In the genomic region with DNA sequence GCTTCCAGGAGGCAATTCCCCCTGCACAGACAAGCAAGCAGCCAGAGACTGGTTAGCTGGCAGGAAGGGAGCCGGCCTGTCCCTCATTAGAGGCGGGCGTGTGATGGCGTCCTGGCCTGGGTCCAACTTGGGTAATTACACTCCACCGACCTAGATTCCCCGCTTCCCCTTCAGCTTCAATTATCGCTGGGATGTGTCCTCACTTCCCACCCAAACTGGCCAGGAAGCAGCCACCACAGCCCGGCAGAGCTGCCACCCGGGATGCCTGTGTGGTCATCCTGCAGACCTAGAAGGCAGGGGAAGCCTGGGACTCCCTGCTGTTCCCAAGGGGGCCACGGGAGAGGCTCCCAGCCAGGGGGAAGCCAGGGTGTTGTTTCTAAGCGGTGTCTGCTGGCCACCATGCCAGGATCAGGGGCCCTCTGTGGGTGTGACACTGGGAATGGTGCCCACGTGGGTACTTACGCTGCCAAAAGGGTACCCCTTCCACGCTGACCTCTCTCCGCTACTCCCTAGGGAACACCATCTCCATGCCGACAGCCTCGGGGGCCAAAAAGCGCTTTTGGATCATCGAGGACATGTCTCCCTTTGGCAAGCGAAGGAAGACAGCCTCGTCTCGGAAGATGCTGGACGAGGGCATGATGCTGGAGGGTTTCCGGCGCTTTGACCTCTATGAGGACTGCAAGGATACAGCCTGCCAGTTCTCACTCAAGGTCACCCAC, we compare ENCODE assay signal across 8 mouse cellular contexts.
A peak's percentile ranks its signal among the peaks of the same experiment; 100 is the strongest.
DNase-seq lines count a peak whose midpoint lies in the region; ATAC-seq and TF ChIP-seq lines count a peak whose summit lies in the region.

No protein-coding gene starts in this region.

- peak overlapping the region; percentile 76 for H3K4me2 ChIP-seq in embryonic facial prominence, embryonic 12.5 days (replicated peaks)
- H3K4me2 ChIP-seq in intestine, postnatal 0 days (replicated peaks; ENCODE audit: low read depth): no peak overlapping the region
- peak overlapping the region; percentile 59; the same call in 1 of the 2 replicates for H3K4me2 ChIP-seq in limb, embryonic 15.5 days

- no peak for TF ChIP-seq POLR2A in heart, adult 2 months (IDR thresholded peaks at IDR 0.05; ENCODE audit: insufficient read depth, low read depth, low read length)

- peaks cover 34% of the 10 kb centered on the region for H3K4me1 ChIP-seq in embryonic facial prominence, embryonic 12.5 days
- H3K4me1 ChIP-seq in heart, adult 2 months (ENCODE audit: control insufficient read depth, insufficient read depth, low read length): peaks cover 11% of the 10 kb centered on the region
- no peaks in the 10 kb centered on the region for H3K4me1 ChIP-seq in intestine, postnatal 0 days (replicated peaks; ENCODE audit: control insufficient read depth, insufficient read depth, low read length)
- peaks cover 51% of the 10 kb centered on the region for H3K4me1 ChIP-seq in limb, embryonic 15.5 days

- no peak for TF ChIP-seq CTCF in heart, adult 2 months (IDR thresholded peaks at IDR 0.05)
- TF ChIP-seq CTCF in intestine, postnatal 0 days (IDR thresholded peaks at IDR 0.05; ENCODE audit: low read depth): no peak

- WGBS in embryonic facial prominence, embryonic 12.5 days: 30% methylated on average over 25 of the region's 25 CpGs
- 23% methylated on average over 25 of the region's 25 CpGs for WGBS in heart, adult 2 months
- WGBS in intestine, postnatal 0 days: 58% methylated on average over 25 of the region's 25 CpGs
- 24% methylated on average over 25 of the region's 25 CpGs for WGBS in limb, embryonic 15.5 days

- intact Hi-C loops in heart, adult 2 months (cut with DNase I): loop anchor here (2.0 to 5.0 kb wide), 3 partner anchors 48 to 146 kb away; a partner anchor contains a TSS

- ATAC-seq in cerebellum, adult (ENCODE audit: insufficient number of reproducible peaks, low FRiP score, low TSS enrichment): no peak
- no peak for ATAC-seq in embryonic facial prominence, embryonic 12.5 days (ENCODE audit: insufficient number of reproducible peaks, insufficient read depth, low FRiP score, low TSS enrichment)
- ATAC-seq in intestine, postnatal 0 days: no peak
- no peak for ATAC-seq in limb, embryonic 15.5 days (ENCODE audit: insufficient number of reproducible peaks, low FRiP score, low TSS enrichment, low read depth)

- TF ChIP-seq EP300 in heart, adult 2 months (IDR thresholded peaks at IDR 0.05; ENCODE audit: insufficient read depth, low read depth, low read length): 0 out of 2 replicates have a peak, but pooled peaks have one; percentile 50

- H3K27ac ChIP-seq in embryonic facial prominence, embryonic 12.5 days: no peak overlapping the region
- peak overlapping the region; percentile 20 for H3K27ac ChIP-seq in heart, adult 2 months
- 0 out of 2 replicates have a peak overlapping the region, but pooled peaks have one; percentile 11 for H3K27ac ChIP-seq in intestine, postnatal 0 days (ENCODE audit: low read depth, low read length)
- H3K27ac ChIP-seq in limb, embryonic 15.5 days: no peak overlapping the region

- no peaks in the 10 kb centered on the region for H3K9me3 ChIP-seq in embryonic facial prominence, embryonic 12.5 days
- H3K9me3 ChIP-seq in intestine, postnatal 0 days (ENCODE audit: control insufficient read depth): no peaks in the 10 kb centered on the region
- H3K9me3 ChIP-seq in limb, embryonic 15.5 days: no peaks in the 10 kb centered on the region

- H3K9ac ChIP-seq in embryonic facial prominence, embryonic 12.5 days: no peak overlapping the region
- no peak overlapping the region for H3K9ac ChIP-seq in heart, adult 2 months (ENCODE audit: low read depth, low read length)
- no peak overlapping the region for H3K9ac ChIP-seq in intestine, postnatal 0 days (ENCODE audit: low read depth, low read length)
- no peak overlapping the region for H3K9ac ChIP-seq in limb, embryonic 15.5 days

- DNase-seq in cerebellum, adult 11 months: peak; percentile 25
- DNase-seq in heart, adult 2 months: peak; percentile 77 to 83
- peak; percentile 59 to 60 for DNase-seq in right cerebral cortex, adult 2 months (ENCODE audit: low spot score in 2 of 2)
- DNase-seq in B cell, adult 2 months: no peak

- no peaks in the 10 kb centered on the region for H3K36me3 ChIP-seq in embryonic facial prominence, embryonic 12.5 days
- H3K36me3 ChIP-seq in heart, adult 2 months (ENCODE audit: control insufficient read depth, insufficient read depth, low read length): no peaks in the 10 kb centered on the region
- peaks cover 36% of the 10 kb centered on the region for H3K36me3 ChIP-seq in intestine, postnatal 0 days (ENCODE audit: control insufficient read depth, insufficient read depth)
- no peaks in the 10 kb centered on the region for H3K36me3 ChIP-seq in limb, embryonic 15.5 days

- peaks cover 70% of the 10 kb centered on the region for H3K27me3 ChIP-seq in embryonic facial prominence, embryonic 12.5 days
- H3K27me3 ChIP-seq in heart, adult 2 months (ENCODE audit: control insufficient read depth, insufficient read depth, low read length): no peaks in the 10 kb centered on the region
- peaks cover 18% of the 10 kb centered on the region for H3K27me3 ChIP-seq in intestine, postnatal 0 days (replicated peaks; ENCODE audit: control insufficient read depth, insufficient read depth, low read length)
- peaks cover 79% of the 10 kb centered on the region for H3K27me3 ChIP-seq in limb, embryonic 15.5 days

- peak overlapping the region; percentile 37; the same call in 1 of the 2 replicates for H3K4me3 ChIP-seq in embryonic facial prominence, embryonic 12.5 days
- H3K4me3 ChIP-seq in heart, adult 2 months: no peak overlapping the region
- H3K4me3 ChIP-seq in intestine, postnatal 0 days (ENCODE audit: low read depth, low read length): no peak overlapping the region
- H3K4me3 ChIP-seq in limb, embryonic 15.5 days: peak overlapping the region; percentile 35; the same call in 1 of the 2 replicates

- H3K79me2 ChIP-seq in heart, adult 2 months (replicated peaks; ENCODE audit: control insufficient read depth, insufficient read depth, low read length): no peaks in the 10 kb centered on the region

Comparison
In these comparisons a context has a peak if more than half of its experiments do, and no peak if none do; other contexts are left out.
1. DNase-seq: peak in cerebellum, adult 11 months (single experiment), heart, adult 2 months (2 of 2) and right cerebral cortex, adult 2 months (2 of 2); none in B cell, adult 2 months (0 of 2).
2. H3K27ac ChIP-seq: peak in heart, adult 2 months (single experiment) and intestine, postnatal 0 days (single experiment); none in embryonic facial prominence, embryonic 12.5 days (single experiment) and limb, embryonic 15.5 days (single experiment).
3. H3K4me3 ChIP-seq: peak in embryonic facial prominence, embryonic 12.5 days (single experiment) and limb, embryonic 15.5 days (single experiment); none in heart, adult 2 months (single experiment) and intestine, postnatal 0 days (single experiment).